Mouse (Mus musculus): ENCODE data around the gene Flywch1. TPM values are rescaled to one million over a fixed set of nuclear protein-coding genes. Genes with fewer than 3 reads are reported as not detected.
A peak's percentile ranks its signal among the peaks of the same experiment; 100 is the strongest.

Gene Flywch1
- polyA plus RNA-seq, 2 experiments = 4.0 to 6.6 TPM

DNA sequence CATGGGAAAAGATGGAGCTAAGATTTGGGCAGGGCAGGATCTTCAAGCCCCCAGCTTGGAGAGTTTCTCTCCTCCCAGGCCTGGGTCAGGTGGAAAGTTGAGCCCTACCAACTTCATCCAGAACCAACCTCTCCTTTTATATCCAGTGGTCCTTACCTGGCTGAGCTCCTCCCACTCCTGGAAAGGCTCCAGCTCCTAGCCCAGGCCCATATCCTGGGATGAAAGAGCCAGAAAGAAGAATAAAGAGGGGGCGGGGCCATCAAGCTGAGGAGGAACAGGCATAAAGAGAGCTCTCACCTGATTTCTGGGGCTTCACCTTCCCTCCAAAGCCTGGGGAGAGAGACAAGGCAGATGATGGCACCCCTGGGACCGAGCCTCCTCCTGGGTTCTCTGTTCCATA is 54.4 kb downstream of the Flywch1 start:
- Histone ChIP-seq H3K4me2 (ENCODE audit: low read depth) (no peak overlapping the region), H3K4me3 (ENCODE audit: insufficient read depth in 1 of 2, low read depth in 2 of 2, low read length in 2 of 2) (no peak overlapping the region), H3K9me3 (ENCODE audit: control insufficient read depth, low read length) (no peaks in the 10 kb centered on the region), H3K27me3 (ENCODE audit: control insufficient read depth, insufficient read depth, low read length) (no peaks in the 10 kb centered on the region), H3K36me3 (replicated peaks; ENCODE audit: control insufficient read depth, insufficient read depth, low read depth) (no peaks in the 10 kb centered on the region), H3K27ac (no peak overlapping the region), H3K9ac (replicated peaks) (no peak overlapping the region), H3K4me1 (replicated peaks; ENCODE audit: control insufficient read depth in 2 of 2, insufficient read depth in 2 of 2, low read length in 1 of 2) (peaks cover 0 to 3% of the 10 kb centered on the region in 2 experiments; a peak in 1 of 4 replicates)
- no peak for TF ChIP-seq EP300 (IDR thresholded peaks at IDR 0.05; ENCODE audit: low read depth)
- no peak for TF ChIP-seq CTCF (IDR thresholded peaks at IDR 0.05; ENCODE audit: low read depth)
- ATAC-seq (ENCODE audit: insufficient read depth) (no peak), DNase-seq (ENCODE audit: low read depth in 3 of 3, low spot score in 3 of 3) (no peak)
- WGBS (ENCODE audit: insufficient replicate concordance) = 20% methylated on average over 2 of the region's 2 CpGs

DNA sequence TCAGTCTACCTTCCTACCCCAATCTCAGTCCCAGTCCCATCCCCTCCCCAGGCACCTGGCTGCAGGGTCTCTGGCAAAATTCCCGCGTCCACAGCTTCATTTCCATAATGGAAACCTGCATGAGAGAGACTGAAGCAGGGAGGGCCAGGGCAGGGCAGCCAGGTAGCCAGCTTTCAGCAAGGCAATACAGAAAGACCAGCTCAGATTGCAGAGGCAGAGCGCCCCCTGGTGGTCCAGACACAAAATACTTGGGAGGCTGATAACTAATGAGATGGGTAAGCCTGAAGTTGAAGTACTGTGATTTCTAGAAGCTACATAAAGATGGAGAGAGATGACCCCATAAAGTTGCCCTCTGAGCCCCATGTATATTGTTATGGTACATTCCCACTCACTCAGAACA is 65.2 kb downstream of the Flywch1 start:
- H3K36me3 ChIP-seq (replicated peaks; ENCODE audit: control insufficient read depth, insufficient read depth, low read depth) = no peaks in the 10 kb centered on the region
- 0% methylated on average over 3 of the region's 3 CpGs for WGBS (ENCODE audit: insufficient replicate concordance)
- H3K4me1 ChIP-seq (replicated peaks; ENCODE audit: control insufficient read depth in 2 of 2, insufficient read depth in 2 of 2, low read length in 1 of 2) = no peaks in the 10 kb centered on the region
- no peak overlapping the region for H3K27ac ChIP-seq
- H3K4me2 ChIP-seq (ENCODE audit: low read depth) = no peak overlapping the region
- H3K4me3 ChIP-seq (ENCODE audit: insufficient read depth in 1 of 2, low read depth in 2 of 2, low read length in 2 of 2) = no peak overlapping the region
- no peaks in the 10 kb centered on the region for H3K9me3 ChIP-seq (ENCODE audit: control insufficient read depth, low read length)
- no peak overlapping the region for H3K9ac ChIP-seq (replicated peaks)
- DNase-seq (ENCODE audit: low read depth in 3 of 3, low spot score in 3 of 3) = peak; percentile 30 to 40 (median 33)
- TF ChIP-seq EP300 (IDR thresholded peaks at IDR 0.05; ENCODE audit: low read depth) (no peak), CTCF (IDR thresholded peaks at IDR 0.05; ENCODE audit: low read depth) (peak; percentile 93)
- no peak for ATAC-seq (ENCODE audit: insufficient read depth)
- peaks cover under 1% of the 10 kb centered on the region for H3K27me3 ChIP-seq (ENCODE audit: control insufficient read depth, insufficient read depth, low read length)

- Histone ChIP-seq H3K9me3 (ENCODE audit: control insufficient read depth, low read length) (no peaks in the 10 kb centered on the region), H3K36me3 (replicated peaks; ENCODE audit: control insufficient read depth, insufficient read depth, low read depth) (no peaks in the 10 kb centered on the region), H3K4me2 (ENCODE audit: low read depth) (no peak overlapping the region), H3K27ac (no peak overlapping the region), H3K4me3 (ENCODE audit: insufficient read depth in 1 of 2, low read depth in 2 of 2, low read length in 2 of 2) (no peak overlapping the region), H3K27me3 (ENCODE audit: control insufficient read depth, insufficient read depth, low read length) (peaks cover 7% of the 10 kb centered on the region), H3K9ac (replicated peaks) (no peak overlapping the region), H3K4me1 (replicated peaks; ENCODE audit: control insufficient read depth in 2 of 2, insufficient read depth in 2 of 2, low read length in 1 of 2) (no peaks in the 10 kb centered on the region)
- WGBS (ENCODE audit: insufficient replicate concordance) = 52% methylated on average over 7 of the region's 7 CpGs
- ATAC-seq (ENCODE audit: insufficient read depth) = no peak
- TF ChIP-seq CTCF (IDR thresholded peaks at IDR 0.05; ENCODE audit: low read depth) (no peak), EP300 (IDR thresholded peaks at IDR 0.05; ENCODE audit: low read depth) (no peak)
- no peak for DNase-seq (ENCODE audit: low read depth in 3 of 3, low spot score in 3 of 3)
These were observed 65.8 kb downstream of the Flywch1 start for GRCm38 (mm10) chr17:23705525-23706104.

- Histone ChIP-seq H3K4me2 (ENCODE audit: low read depth) (no peak overlapping the region), H3K9ac (replicated peaks) (no peak overlapping the region), H3K36me3 (replicated peaks; ENCODE audit: control insufficient read depth, insufficient read depth, low read depth) (no peaks in the 10 kb centered on the region), H3K4me1 (replicated peaks; ENCODE audit: control insufficient read depth in 2 of 2, insufficient read depth in 2 of 2, low read length in 1 of 2) (no peaks in the 10 kb centered on the region), H3K4me3 (ENCODE audit: insufficient read depth in 1 of 2, low read depth in 2 of 2, low read length in 2 of 2) (no peak overlapping the region), H3K27me3 (ENCODE audit: control insufficient read depth, insufficient read depth, low read length) (peaks cover 16% of the 10 kb centered on the region), H3K9me3 (ENCODE audit: control insufficient read depth, low read length) (no peaks in the 10 kb centered on the region), H3K27ac (no peak overlapping the region)
- ATAC-seq (ENCODE audit: insufficient read depth) (no peak), DNase-seq (ENCODE audit: low read depth in 3 of 3, low spot score in 3 of 3) (no peak)
- TF ChIP-seq CTCF (IDR thresholded peaks at IDR 0.05; ENCODE audit: low read depth) (no peak), EP300 (IDR thresholded peaks at IDR 0.05; ENCODE audit: low read depth) (no peak)
- WGBS (ENCODE audit: insufficient replicate concordance) = 48% methylated on average over 7 of the region's 7 CpGs
These were observed 66.7 kb downstream of the Flywch1 start for GRCm38 (mm10) chr17:23704741-23705140.

DNA sequence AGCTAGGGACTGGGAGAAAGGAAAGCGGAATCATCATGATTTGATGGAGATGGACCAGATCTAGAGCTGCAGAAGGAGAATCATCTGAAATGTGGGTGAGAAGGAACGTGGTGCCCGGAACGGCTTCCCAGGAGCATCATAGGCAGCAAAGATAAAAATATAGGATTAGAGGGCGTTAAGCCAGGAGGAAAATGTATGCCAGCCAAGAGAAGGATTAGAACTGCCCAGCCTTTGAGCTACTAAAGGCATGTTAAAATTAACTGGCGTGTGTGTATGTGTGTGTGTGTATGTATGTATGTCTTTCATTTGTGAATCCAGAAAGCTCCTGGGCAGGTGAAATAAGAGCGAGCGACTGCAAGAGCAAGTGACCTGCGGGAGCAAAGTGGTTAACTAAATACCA is 68.1 kb downstream of the Flywch1 start:
- Histone ChIP-seq H3K4me2 (ENCODE audit: low read depth) (no peak overlapping the region), H3K36me3 (replicated peaks; ENCODE audit: control insufficient read depth, insufficient read depth, low read depth) (no peaks in the 10 kb centered on the region), H3K9ac (replicated peaks) (no peak overlapping the region), H3K9me3 (ENCODE audit: control insufficient read depth, low read length) (no peaks in the 10 kb centered on the region), H3K4me1 (replicated peaks; ENCODE audit: control insufficient read depth in 2 of 2, insufficient read depth in 2 of 2, low read length in 1 of 2) (no peaks in the 10 kb centered on the region), H3K27ac (no peak overlapping the region), H3K27me3 (ENCODE audit: control insufficient read depth, insufficient read depth, low read length) (peaks cover 30% of the 10 kb centered on the region), H3K4me3 (ENCODE audit: insufficient read depth in 1 of 2, low read depth in 2 of 2, low read length in 2 of 2) (no peak overlapping the region)
- ATAC-seq (ENCODE audit: insufficient read depth) (no peak), DNase-seq (ENCODE audit: low read depth in 3 of 3, low spot score in 3 of 3) (no peak)
- WGBS (ENCODE audit: insufficient replicate concordance) = 61% methylated on average over 9 of the region's 9 CpGs
- TF ChIP-seq EP300 (IDR thresholded peaks at IDR 0.05; ENCODE audit: low read depth) (no peak), CTCF (IDR thresholded peaks at IDR 0.05; ENCODE audit: low read depth) (no peak)

Other genes with a start within 250 kb of the Flywch1 start
- gene Zfp213, start 207.4 kb downstream of the Flywch1 start, polyA plus RNA-seq (2012; rRNA removed) = 3.7 and 4.1 TPM in 2 replicates
- gene Zfp213, start 207.4 kb downstream of the Flywch1 start, polyA plus RNA-seq (2014; fragmentation: Nextera tagmentation; extraction: Ambion mirVana) = 4.1 and 4.8 TPM in 2 replicates
- 1.9 and 2.0 TPM in 2 replicates for gene Zfp13, start 172.1 kb downstream of the Flywch1 start, polyA plus RNA-seq (2012; rRNA removed)
- gene Zfp13, start 172.1 kb downstream of the Flywch1 start, polyA plus RNA-seq (2014; fragmentation: Nextera tagmentation; extraction: Ambion mirVana) = 1.3 TPM in 2 replicates
- gene Zscan10, start 170.7 kb downstream of the Flywch1 start, polyA plus RNA-seq (2012; rRNA removed) = not detected in 2 replicates
- gene Zscan10, start 170.7 kb downstream of the Flywch1 start, polyA plus RNA-seq (2014; fragmentation: Nextera tagmentation; extraction: Ambion mirVana) = not detected in 2 replicates
- 0.11 and 0.12 TPM in 2 replicates for gene Mmp25, start 126.3 kb downstream of the Flywch1 start, polyA plus RNA-seq (2012; rRNA removed)
- gene Mmp25, start 126.3 kb downstream of the Flywch1 start, polyA plus RNA-seq (2014; fragmentation: Nextera tagmentation; extraction: Ambion mirVana) = 0.11 TPM in 1 of 2 replicates, not detected in the other
- gene Bicdl2, start 111.1 kb downstream of the Flywch1 start, polyA plus RNA-seq (2012; rRNA removed) = 0.02 TPM in 2 replicates
- gene Bicdl2, start 111.1 kb downstream of the Flywch1 start, polyA plus RNA-seq (2014; fragmentation: Nextera tagmentation; extraction: Ambion mirVana) = not detected in 2 replicates
- 11.3 and 15.3 TPM in 2 replicates for gene Hcfc1r1, start 98.0 kb downstream of the Flywch1 start, polyA plus RNA-seq (2012; rRNA removed)
- gene Hcfc1r1, start 98.0 kb downstream of the Flywch1 start, polyA plus RNA-seq (2014; fragmentation: Nextera tagmentation; extraction: Ambion mirVana) = 21.0 and 24.5 TPM in 2 replicates
- 14.8 and 17.2 TPM in 2 replicates for gene Thoc6, start 97.7 kb downstream of the Flywch1 start, polyA plus RNA-seq (2012; rRNA removed)
- gene Thoc6, start 97.7 kb downstream of the Flywch1 start, polyA plus RNA-seq (2014; fragmentation: Nextera tagmentation; extraction: Ambion mirVana) = 21.4 and 21.5 TPM in 2 replicates
- gene Tnfrsf12a, start 94.1 kb downstream of the Flywch1 start, polyA plus RNA-seq (2012; rRNA removed) = 1.4 and 1.7 TPM in 2 replicates
- 3.0 and 3.9 TPM in 2 replicates for gene Tnfrsf12a, start 94.1 kb downstream of the Flywch1 start, polyA plus RNA-seq (2014; fragmentation: Nextera tagmentation; extraction: Ambion mirVana)
- 0.64 and 0.68 TPM in 2 replicates for gene Cldn6, start 92.4 kb downstream of the Flywch1 start, polyA plus RNA-seq (2012; rRNA removed)
- 0.15 and 0.50 TPM in 2 replicates for gene Cldn6, start 92.4 kb downstream of the Flywch1 start, polyA plus RNA-seq (2014; fragmentation: Nextera tagmentation; extraction: Ambion mirVana)
- 0.04 TPM in 2 replicates for gene Cldn9, start 87.6 kb downstream of the Flywch1 start, polyA plus RNA-seq (2012; rRNA removed)
- gene Cldn9, start 87.6 kb downstream of the Flywch1 start, polyA plus RNA-seq (2014; fragmentation: Nextera tagmentation; extraction: Ambion mirVana) = 0.21 TPM in 1 of 2 replicates, not detected in the other
- gene 1520401A03Rik, start 48.8 kb downstream of the Flywch1 start, polyA plus RNA-seq (2012; rRNA removed) = 0.04 and 0.09 TPM in 2 replicates
- gene 1520401A03Rik, start 48.8 kb downstream of the Flywch1 start, polyA plus RNA-seq (2014; fragmentation: Nextera tagmentation; extraction: Ambion mirVana) = not detected in 2 replicates
- 29.6 and 35.0 TPM in 2 replicates for gene Pkmyt1, start 45.3 kb downstream of the Flywch1 start, polyA plus RNA-seq (2012; rRNA removed)
- gene Pkmyt1, start 45.3 kb downstream of the Flywch1 start, polyA plus RNA-seq (2014; fragmentation: Nextera tagmentation; extraction: Ambion mirVana) = 21.2 and 24.5 TPM in 2 replicates
- gene Paqr4, start 30.7 kb downstream of the Flywch1 start, polyA plus RNA-seq (2012; rRNA removed) = 3.6 and 5.7 TPM in 2 replicates
- gene Paqr4, start 30.7 kb downstream of the Flywch1 start, polyA plus RNA-seq (2014; fragmentation: Nextera tagmentation; extraction: Ambion mirVana) = 6.4 and 7.2 TPM in 2 replicates
- 0.02 and 0.03 TPM in 2 replicates for gene Kremen2, start 25.8 kb downstream of the Flywch1 start, polyA plus RNA-seq (2012; rRNA removed)
- not detected in 2 replicates for gene Kremen2, start 25.8 kb downstream of the Flywch1 start, polyA plus RNA-seq (2014; fragmentation: Nextera tagmentation; extraction: Ambion mirVana)
- 0.57 and 0.79 TPM in 2 replicates for gene Flywch2, start 14.5 kb upstream of the Flywch1 start, polyA plus RNA-seq (2012; rRNA removed)
- 0.85 and 1.0 TPM in 2 replicates for gene Flywch2, start 14.5 kb upstream of the Flywch1 start, polyA plus RNA-seq (2014; fragmentation: Nextera tagmentation; extraction: Ambion mirVana)
- gene Srrm2, start 18.9 kb upstream of the Flywch1 start, polyA plus RNA-seq (2012; rRNA removed) = 136 and 152 TPM in 2 replicates
- 107 and 120 TPM in 2 replicates for gene Srrm2, start 18.9 kb upstream of the Flywch1 start, polyA plus RNA-seq (2014; fragmentation: Nextera tagmentation; extraction: Ambion mirVana)
- gene Elob, start 57.5 kb upstream of the Flywch1 start, polyA plus RNA-seq (2012; rRNA removed) = 277 and 284 TPM in 2 replicates
- gene Elob, start 57.5 kb upstream of the Flywch1 start, polyA plus RNA-seq (2014; fragmentation: Nextera tagmentation; extraction: Ambion mirVana) = 519 and 544 TPM in 2 replicates
- gene Prss33, start 64.5 kb upstream of the Flywch1 start, polyA plus RNA-seq (2012; rRNA removed) = 0.04 TPM in 1 of 2 replicates, not detected in the other
- gene Prss33, start 64.5 kb upstream of the Flywch1 start, polyA plus RNA-seq (2014; fragmentation: Nextera tagmentation; extraction: Ambion mirVana) = not detected in 2 replicates
- gene Prss32, start 72.3 kb upstream of the Flywch1 start, polyA plus RNA-seq (2012; rRNA removed) = 0.06 TPM in 1 of 2 replicates, not detected in the other
- not detected in 2 replicates for gene Prss32, start 72.3 kb upstream of the Flywch1 start, polyA plus RNA-seq (2014; fragmentation: Nextera tagmentation; extraction: Ambion mirVana)
- 0.09 and 0.18 TPM in 2 replicates for gene Prss41, start 72.6 kb upstream of the Flywch1 start, polyA plus RNA-seq (2012; rRNA removed)
- 0.06 TPM in 1 of 2 replicates, not detected in the other for gene Prss41, start 72.6 kb upstream of the Flywch1 start, polyA plus RNA-seq (2014; fragmentation: Nextera tagmentation; extraction: Ambion mirVana)
- not detected in 2 replicates for gene Prss21, start 96.5 kb upstream of the Flywch1 start, polyA plus RNA-seq (2012; rRNA removed)
- gene Prss21, start 96.5 kb upstream of the Flywch1 start, polyA plus RNA-seq (2014; fragmentation: Nextera tagmentation; extraction: Ambion mirVana) = not detected in 2 replicates
- not detected in 2 replicates for gene Dcpp1, start 109.3 kb upstream of the Flywch1 start, polyA plus RNA-seq (2012; rRNA removed)
- not detected in 2 replicates for gene Dcpp1, start 109.3 kb upstream of the Flywch1 start, polyA plus RNA-seq (2014; fragmentation: Nextera tagmentation; extraction: Ambion mirVana)
- not detected in 2 replicates for gene Dcpp2, start 109.3 kb upstream of the Flywch1 start, polyA plus RNA-seq (2012; rRNA removed)
- gene Dcpp2, start 109.3 kb upstream of the Flywch1 start, polyA plus RNA-seq (2014; fragmentation: Nextera tagmentation; extraction: Ambion mirVana) = not detected in 2 replicates
- gene Dcpp3, start 145.9 kb upstream of the Flywch1 start, polyA plus RNA-seq (2012; rRNA removed) = not detected in 2 replicates
- not detected in 2 replicates for gene Dcpp3, start 145.9 kb upstream of the Flywch1 start, polyA plus RNA-seq (2014; fragmentation: Nextera tagmentation; extraction: Ambion mirVana)
- not detected in 2 replicates for gene Sbp, start 170.1 kb upstream of the Flywch1 start, polyA plus RNA-seq (2012; rRNA removed)
- not detected in 2 replicates for gene Sbp, start 170.1 kb upstream of the Flywch1 start, polyA plus RNA-seq (2014; fragmentation: Nextera tagmentation; extraction: Ambion mirVana)
- gene Sbpl, start 183.7 kb upstream of the Flywch1 start, polyA plus RNA-seq (2012; rRNA removed) = not detected in 2 replicates
- gene Sbpl, start 183.7 kb upstream of the Flywch1 start, polyA plus RNA-seq (2014; fragmentation: Nextera tagmentation; extraction: Ambion mirVana) = not detected in 2 replicates
- gene Prss30, start 209.0 kb upstream of the Flywch1 start, polyA plus RNA-seq (2012; rRNA removed) = 0.07 and 0.13 TPM in 2 replicates
- 0.06 TPM in 1 of 2 replicates, not detected in the other for gene Prss30, start 209.0 kb upstream of the Flywch1 start, polyA plus RNA-seq (2014; fragmentation: Nextera tagmentation; extraction: Ambion mirVana)
- not detected in 2 replicates for gene Prss22, start 226.5 kb upstream of the Flywch1 start, polyA plus RNA-seq (2012; rRNA removed)
- gene Prss22, start 226.5 kb upstream of the Flywch1 start, polyA plus RNA-seq (2014; fragmentation: Nextera tagmentation; extraction: Ambion mirVana) = not detected in 2 replicates

Measured in liver, embryonic 14.5 days (tissue).